Comparison of ENCODE assay signal across 16 mouse cellular contexts in the genomic region with DNA sequence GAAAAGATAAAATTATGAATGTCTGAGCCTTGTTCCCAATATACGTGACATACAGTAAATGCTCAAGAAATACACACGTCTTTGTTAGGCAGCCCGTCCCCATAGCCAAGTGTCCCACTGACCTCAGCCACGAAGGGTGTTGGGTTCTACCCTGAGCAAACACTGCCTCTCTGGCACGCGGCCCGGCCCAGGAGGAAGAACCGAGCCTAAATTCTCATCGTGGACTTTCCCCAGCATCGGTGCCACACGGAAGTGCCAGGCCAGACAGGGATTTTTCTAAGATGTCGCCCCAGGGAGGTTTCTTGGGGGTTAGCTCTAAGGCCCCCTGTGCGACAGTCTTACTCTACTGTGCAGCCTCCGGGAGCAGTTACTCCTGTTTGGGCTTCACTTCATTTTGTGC. TPM values are rescaled to one million over a fixed set of nuclear protein-coding genes. Genes with fewer than 3 reads are reported as not detected.
A peak's percentile ranks its signal among the peaks of the same experiment; 100 is the strongest.
DNase-seq lines count a peak whose midpoint lies in the region; ATAC-seq and TF ChIP-seq lines count a peak whose summit lies in the region.
"Had no signal": no experiment of that assay in that cellular context is flagged by ENCODE, and none has a peak within 500 bp of the region (broad histone marks: within the 10 kb centered on the region; RNA-seq: fewer than 3 reads in every experiment).

No protein-coding gene starts in this region.

- no peak for ATAC-seq in hindbrain, embryonic 12.5 days (ENCODE audit: low FRiP score)
- ATAC-seq in hindbrain, embryonic 11.5 days (ENCODE audit: low FRiP score): no peak
- ATAC-seq: activated CD4-positive, CD25-positive, alpha-beta regulatory T cell, adult 4 months; liver, embryonic 12.5 days had no signal

- no peaks in the 10 kb centered on the region for H3K9me3 ChIP-seq in hindbrain, embryonic 12.5 days (replicated peaks)
- no peaks in the 10 kb centered on the region for H3K9me3 ChIP-seq in hindbrain, embryonic 11.5 days (ENCODE audit: control insufficient read depth, low read length)
- H3K9me3 ChIP-seq: embryonic facial prominence, embryonic 12.5 days; forebrain, embryonic 12.5 days; heart, embryonic 13.5 days; liver, embryonic 12.5 days; midbrain, embryonic 10.5 days had no signal

- H3K9ac ChIP-seq in hindbrain, embryonic 12.5 days: no peak overlapping the region
- H3K9ac ChIP-seq in hindbrain, embryonic 11.5 days (ENCODE audit: low read depth, low read length): no peak overlapping the region
- H3K9ac ChIP-seq in heart, adult 2 months (ENCODE audit: low read depth, low read length): no peak overlapping the region
- H3K9ac ChIP-seq: embryonic facial prominence, embryonic 12.5 days; forebrain, embryonic 12.5 days; hindbrain, embryonic 14.5 days; liver, embryonic 12.5 days had no signal

- peaks cover 41% of the 10 kb centered on the region for H3K27me3 ChIP-seq in hindbrain, embryonic 12.5 days
- H3K27me3 ChIP-seq in hindbrain, embryonic 11.5 days (ENCODE audit: control insufficient read depth, insufficient read depth, low read length): peaks cover 27% of the 10 kb centered on the region
- H3K27me3 ChIP-seq in heart, adult 2 months (ENCODE audit: control insufficient read depth, insufficient read depth, low read length): peaks cover under 1% of the 10 kb centered on the region; the same call in 1 of the 2 replicates

- peaks cover 27% of the 10 kb centered on the region for H3K4me1 ChIP-seq in hindbrain, embryonic 12.5 days
- peaks cover 10% of the 10 kb centered on the region; the same call in 1 of the 2 replicates for H3K4me1 ChIP-seq in hindbrain, embryonic 11.5 days (replicated peaks; ENCODE audit: control insufficient read depth, insufficient read depth, low read length)
- H3K4me1 ChIP-seq in heart, adult 2 months (ENCODE audit: control insufficient read depth, insufficient read depth, low read length): peaks cover 7% of the 10 kb centered on the region

- DNase-seq in hindbrain, embryonic 11.5 days (ENCODE audit: low spot score): no peak
- peak; percentile 52 for DNase-seq in urinary bladder, postnatal 25 days (ENCODE audit: low spot score)
- DNase-seq in urinary bladder, adult 2 months (ENCODE audit: low spot score): no peak
- peak; percentile 37 for DNase-seq in lung, postnatal 14 days
- DNase-seq in spleen, postnatal 14 days (ENCODE audit: low spot score in 2 of 2): no peak
- no peak for DNase-seq in gastrocnemius, adult 2 months
- no peak for DNase-seq in heart, adult 2 months

- TF ChIP-seq EP300 in heart, adult 2 months (IDR thresholded peaks at IDR 0.05; ENCODE audit: insufficient read depth, low read depth, low read length): no peak

- no peak for TF ChIP-seq CTCF in gastrocnemius, adult 2 months (IDR thresholded peaks at IDR 0.05)
- TF ChIP-seq CTCF in heart, adult 2 months (IDR thresholded peaks at IDR 0.05): no peak

- 0 out of 2 replicates have a peak overlapping the region, but pooled peaks have one; percentile 24 for H3K4me2 ChIP-seq in hindbrain, embryonic 12.5 days (replicated peaks)
- no peak overlapping the region for H3K4me2 ChIP-seq in hindbrain, embryonic 11.5 days (replicated peaks; ENCODE audit: low read depth, low read length)
- H3K4me2 ChIP-seq: embryonic facial prominence, embryonic 12.5 days; forebrain, embryonic 12.5 days; heart, embryonic 13.5 days; hindbrain, embryonic 14.5 days; liver, embryonic 12.5 days had no signal

- no peak overlapping the region for H3K4me3 ChIP-seq in hindbrain, embryonic 12.5 days
- H3K4me3 ChIP-seq in hindbrain, embryonic 11.5 days (ENCODE audit: low read depth, low read length): no peak overlapping the region
- H3K4me3 ChIP-seq in gastrocnemius, adult 2 months: no peak overlapping the region
- H3K4me3 ChIP-seq in heart, adult 2 months: no peak overlapping the region
- H3K4me3 ChIP-seq: forebrain, embryonic 12.5 days; heart, embryonic 13.5 days; liver, embryonic 12.5 days had no signal

- 64% methylated on average over 14 of the region's 14 CpGs for WGBS in hindbrain, embryonic 12.5 days
- 65% methylated on average over 14 of the region's 14 CpGs for WGBS in hindbrain, embryonic 11.5 days
- 53% methylated on average over 14 of the region's 14 CpGs for WGBS in heart, adult 2 months

- no peaks in the 10 kb centered on the region; the same call in 1 of the 2 replicates for H3K79me2 ChIP-seq in heart, adult 2 months (replicated peaks; ENCODE audit: control insufficient read depth, insufficient read depth, low read length)

- TF ChIP-seq POLR2A in heart, adult 2 months (IDR thresholded peaks at IDR 0.05; ENCODE audit: insufficient read depth, low read depth, low read length): no peak

- H3K27ac ChIP-seq in hindbrain, embryonic 12.5 days: no peak overlapping the region
- no peak overlapping the region for H3K27ac ChIP-seq in hindbrain, embryonic 11.5 days (ENCODE audit: low read depth, low read length)
- H3K27ac ChIP-seq in gastrocnemius, adult 2 months: no peak overlapping the region
- no peak overlapping the region for H3K27ac ChIP-seq in heart, adult 2 months
- H3K27ac ChIP-seq: embryonic facial prominence, embryonic 12.5 days; forebrain, embryonic 12.5 days; heart, embryonic 13.5 days; hindbrain, embryonic 14.5 days; liver, embryonic 12.5 days; midbrain, embryonic 10.5 days had no signal

- no peaks in the 10 kb centered on the region for H3K36me3 ChIP-seq in hindbrain, embryonic 12.5 days
- H3K36me3 ChIP-seq in hindbrain, embryonic 11.5 days (ENCODE audit: control insufficient read depth, insufficient read depth, low read length): no peaks in the 10 kb centered on the region
- H3K36me3 ChIP-seq in heart, adult 2 months (ENCODE audit: control insufficient read depth, insufficient read depth, low read length): no peaks in the 10 kb centered on the region
- H3K36me3 ChIP-seq: embryonic facial prominence, embryonic 12.5 days; forebrain, embryonic 12.5 days; heart, embryonic 13.5 days; midbrain, embryonic 10.5 days had no signal

- intact Hi-C loops in gastrocnemius, adult 2 months (cut with DNase I): loop anchor here (2.0 to 5.0 kb wide), 4 partner anchors 15 to 162 kb away; partner anchors contain the start of gene Hmg20b
- intact Hi-C loops in heart, adult 2 months (cut with DNase I): loop anchor here (1.0 to 5.0 kb wide), 3 partner anchors 15 to 162 kb away; partner anchors contain the start of gene Gipc3

RNA-seq across cellular contexts. Expression of gene Tjp3, which starts 1.6 kb away (rescaled TPM):
- 5.4 and 6.8 TPM in 2 replicates for polyA plus RNA-seq in hindbrain, embryonic 12.5 days (2016; fragmentation: Nextera tagmentation; extraction: Ambion mirVana)
- polyA plus RNA-seq in hindbrain, embryonic 11.5 days (2014; fragmentation: Nextera tagmentation; extraction: Ambion mirVana): 3.8 and 3.9 TPM in 2 replicates
- polyA plus RNA-seq in urinary bladder, adult 2 months (2012; rRNA removed): 23.7 and 25.1 TPM in 2 replicates
- not detected for total RNA-seq in gastrocnemius, adult 2 months (2021)
- total RNA-seq in heart, adult 2 months (2021): not detected
- polyA plus RNA-seq in heart, adult 2 months (2012; rRNA removed): 0.12 and 0.78 TPM in 2 replicates
- total RNA-seq: gastrocnemius, adult 8-10 months had no signal

RNA-seq across cellular contexts. Expression of gene Pip5k1c, which starts 3.0 kb away (rescaled TPM):
- 97.3 and 103 TPM in 2 replicates for polyA plus RNA-seq in hindbrain, embryonic 12.5 days (2016; fragmentation: Nextera tagmentation; extraction: Ambion mirVana)
- 46.3 and 47.0 TPM in 2 replicates for polyA plus RNA-seq in hindbrain, embryonic 11.5 days (2014; fragmentation: Nextera tagmentation; extraction: Ambion mirVana)
- 38.6 and 48.9 TPM in 2 replicates for polyA plus RNA-seq in urinary bladder, adult 2 months (2012; rRNA removed)
- total RNA-seq in gastrocnemius, adult 2 months (2021): 10 to 100 TPM; 20.7 to 25.0 TPM
- 10 to 100 TPM; 27.0 to 28.0 TPM for total RNA-seq in heart, adult 2 months (2021)
- polyA plus RNA-seq in heart, adult 2 months (2012; rRNA removed): 37.5 and 44.2 TPM in 2 replicates

RNA-seq across cellular contexts. Expression of gene Apba3, which starts 23.1 kb away (rescaled TPM):
- 36.9 and 38.1 TPM in 2 replicates for polyA plus RNA-seq in hindbrain, embryonic 12.5 days (2016; fragmentation: Nextera tagmentation; extraction: Ambion mirVana)
- 32.1 and 33.5 TPM in 2 replicates for polyA plus RNA-seq in hindbrain, embryonic 11.5 days (2014; fragmentation: Nextera tagmentation; extraction: Ambion mirVana)
- polyA plus RNA-seq in urinary bladder, adult 2 months (2012; rRNA removed): 45.9 and 48.3 TPM in 2 replicates
- 100 to 1,000 TPM; 110 to 119 TPM for total RNA-seq in gastrocnemius, adult 2 months (2021)
- total RNA-seq in heart, adult 2 months (2021): 100 to 1,000 TPM; 111 to 123 TPM
- 151 TPM in 2 replicates for polyA plus RNA-seq in heart, adult 2 months (2012; rRNA removed)

RNA-seq across cellular contexts. Expression of gene Mrpl54, which starts 23.1 kb away (rescaled TPM):
- polyA plus RNA-seq in hindbrain, embryonic 12.5 days (2016; fragmentation: Nextera tagmentation; extraction: Ambion mirVana): 142 and 155 TPM in 2 replicates
- 179 and 182 TPM in 2 replicates for polyA plus RNA-seq in hindbrain, embryonic 11.5 days (2014; fragmentation: Nextera tagmentation; extraction: Ambion mirVana)
- polyA plus RNA-seq in urinary bladder, adult 2 months (2012; rRNA removed): 95.9 and 103 TPM in 2 replicates
- total RNA-seq in gastrocnemius, adult 2 months (2021): 100 to 1,000 TPM; 103 to 112 TPM
- total RNA-seq in heart, adult 2 months (2021): 100 to 1,000 TPM in 1 of 2 experiments, 10 to 100 TPM in 1; 85.7 to 101 TPM
- 66.7 and 93.2 TPM in 2 replicates for polyA plus RNA-seq in heart, adult 2 months (2012; rRNA removed)

RNA-seq across cellular contexts. Expression of gene Cactin, which starts 31.1 kb away (rescaled TPM):
- polyA plus RNA-seq in hindbrain, embryonic 12.5 days (2016; fragmentation: Nextera tagmentation; extraction: Ambion mirVana): 53.3 and 54.5 TPM in 2 replicates
- polyA plus RNA-seq in hindbrain, embryonic 11.5 days (2014; fragmentation: Nextera tagmentation; extraction: Ambion mirVana): 26.0 and 28.9 TPM in 2 replicates
- 27.7 and 29.5 TPM in 2 replicates for polyA plus RNA-seq in urinary bladder, adult 2 months (2012; rRNA removed)
- 10 to 100 TPM in 1 of 2 experiments, 1 to 10 TPM in 1; 8.5 to 11.5 TPM for total RNA-seq in gastrocnemius, adult 2 months (2021)
- 10 to 100 TPM; 16.1 to 18.0 TPM for total RNA-seq in heart, adult 2 months (2021)
- 15.4 and 18.0 TPM in 2 replicates for polyA plus RNA-seq in heart, adult 2 months (2012; rRNA removed)

Comparison
In these comparisons a context has a peak if more than half of its experiments do, and no peak if none do; other contexts are left out.
1. DNase-seq: peak in urinary bladder, postnatal 25 days (single experiment) and lung, postnatal 14 days (single experiment); none in hindbrain, embryonic 11.5 days (single experiment), urinary bladder, adult 2 months (single experiment), spleen, postnatal 14 days (0 of 2), gastrocnemius, adult 2 months (single experiment) and heart, adult 2 months (0 of 2).